Mouse (Mus musculus): ENCODE results near the gene Samd4b. TPM values are rescaled to one million over a fixed set of nuclear protein-coding genes. Genes with fewer than 3 reads are reported as not detected.

Samd4b gene
- polyA plus RNA-seq, 1 experiment from 2014 or later, result 3.5 TPM

GRCm38 (mm10) chr7:28585001-28585400, 12.9 kb downstream of the Samd4b start:
- no peak overlapping the region for H3K4me3 ChIP-seq (ENCODE audit: low read depth, low read length)
- 71% methylated on average over 6 of the region's 6 CpGs for WGBS (ENCODE audit: insufficient replicate concordance)
- ATAC-seq (no peak), DNase-seq (no peak)
- H3K9me3 ChIP-seq (ENCODE audit: low read length), result no peaks in the 10 kb centered on the region
- peaks cover 68% of the 10 kb centered on the region for H3K4me1 ChIP-seq (ENCODE audit: insufficient read depth)
- no peaks in the 10 kb centered on the region for H3K27me3 ChIP-seq (ENCODE audit: insufficient read depth, low read length)
- peaks cover 3% of the 10 kb centered on the region; the same call in 1 of the 2 replicates for H3K36me3 ChIP-seq (replicated peaks; ENCODE audit: insufficient read depth, low read length)
- H3K27ac ChIP-seq (ENCODE audit: low read depth), result peak overlapping the region; percentile 56; the same call in 1 of the 2 replicates
- TF ChIP-seq EP300 (IDR thresholded peaks at IDR 0.05; ENCODE audit: low read depth) (no peak), CTCF (IDR thresholded peaks at IDR 0.05; ENCODE audit: low read depth) (no peak)
- no peak overlapping the region for H3K9ac ChIP-seq (replicated peaks)
- H3K4me2 ChIP-seq (ENCODE audit: low read depth, low read length), result peak overlapping the region; percentile 4; the same call in 1 of the 2 replicates

- Histone ChIP-seq H3K9ac (replicated peaks) (no peak overlapping the region), H3K27me3 (ENCODE audit: insufficient read depth, low read length) (no peaks in the 10 kb centered on the region), H3K4me3 (ENCODE audit: low read depth, low read length) (no peak overlapping the region), H3K4me2 (ENCODE audit: low read depth, low read length) (peak overlapping the region; percentile 4; the same call in 1 of the 2 replicates), H3K4me1 (ENCODE audit: insufficient read depth) (peaks cover 73% of the 10 kb centered on the region), H3K36me3 (replicated peaks; ENCODE audit: insufficient read depth, low read length) (peaks cover 3% of the 10 kb centered on the region; the same call in 1 of the 2 replicates), H3K27ac (ENCODE audit: low read depth) (peak overlapping the region; percentile 56; the same call in 1 of the 2 replicates), H3K9me3 (ENCODE audit: low read length) (no peaks in the 10 kb centered on the region)
- no peak for DNase-seq
- WGBS (ENCODE audit: insufficient replicate concordance), result 39% methylated on average over 4 of the region's 4 CpGs
- peak; percentile 26 for ATAC-seq
- TF ChIP-seq CTCF (IDR thresholded peaks at IDR 0.05; ENCODE audit: low read depth) (no peak), EP300 (IDR thresholded peaks at IDR 0.05; ENCODE audit: low read depth) (peak; percentile 34)
Observed at GRCm38 (mm10) chr7:28584468-28584867, 13.5 kb downstream of the Samd4b start.

GRCm38 (mm10) chr7:28583570-28584344, 14.2 kb downstream of the Samd4b start:
- peaks cover 3% of the 10 kb centered on the region; the same call in 1 of the 2 replicates for H3K36me3 ChIP-seq (replicated peaks; ENCODE audit: insufficient read depth, low read length)
- no peak overlapping the region for H3K4me3 ChIP-seq (ENCODE audit: low read depth, low read length)
- no peak for TF ChIP-seq EP300 (IDR thresholded peaks at IDR 0.05; ENCODE audit: low read depth)
- TF ChIP-seq CTCF (IDR thresholded peaks at IDR 0.05; ENCODE audit: low read depth), result no peak
- H3K9me3 ChIP-seq (ENCODE audit: low read length), result no peaks in the 10 kb centered on the region
- no peak for DNase-seq
- H3K27me3 ChIP-seq (ENCODE audit: insufficient read depth, low read length), result no peaks in the 10 kb centered on the region
- peak overlapping the region; percentile 47 for H3K4me2 ChIP-seq (ENCODE audit: low read depth, low read length)
- H3K4me1 ChIP-seq (ENCODE audit: insufficient read depth), result peaks cover 76% of the 10 kb centered on the region
- no peak for ATAC-seq
- WGBS (ENCODE audit: insufficient replicate concordance), result 50% methylated on average over 8 of the region's 8 CpGs
- no peak overlapping the region for H3K9ac ChIP-seq (replicated peaks)
- H3K27ac ChIP-seq (ENCODE audit: low read depth), result peak overlapping the region; percentile 56; the same call in 1 of the 2 replicates

GRCm38 (mm10) chr7:28582841-28583240, 15.1 kb downstream of the Samd4b start:
- H3K4me2 ChIP-seq (ENCODE audit: low read depth, low read length), result peak overlapping the region; percentile 47
- H3K9me3 ChIP-seq (ENCODE audit: low read length), result no peaks in the 10 kb centered on the region
- H3K4me3 ChIP-seq (ENCODE audit: low read depth, low read length), result no peak overlapping the region
- no peak for DNase-seq
- H3K9ac ChIP-seq (replicated peaks), result peak overlapping the region; percentile 30; the same call in 1 of the 2 replicates
- WGBS (ENCODE audit: insufficient replicate concordance), result 34% methylated on average over 11 of the region's 11 CpGs
- peaks cover 84% of the 10 kb centered on the region for H3K4me1 ChIP-seq (ENCODE audit: insufficient read depth)
- TF ChIP-seq EP300 (IDR thresholded peaks at IDR 0.05; ENCODE audit: low read depth) (peak; percentile 44; the same call in 1 of the 2 replicates), CTCF (IDR thresholded peaks at IDR 0.05; ENCODE audit: low read depth) (no peak)
- H3K36me3 ChIP-seq (replicated peaks; ENCODE audit: insufficient read depth, low read length), result peaks cover 3% of the 10 kb centered on the region; the same call in 1 of the 2 replicates
- no peak for ATAC-seq
- no peaks in the 10 kb centered on the region for H3K27me3 ChIP-seq (ENCODE audit: insufficient read depth, low read length)
- H3K27ac ChIP-seq (ENCODE audit: low read depth), result peak overlapping the region; percentile 56

- H3K4me3 ChIP-seq (ENCODE audit: low read depth, low read length), result no peak overlapping the region
- no peak for TF ChIP-seq CTCF (IDR thresholded peaks at IDR 0.05; ENCODE audit: low read depth)
- TF ChIP-seq EP300 (IDR thresholded peaks at IDR 0.05; ENCODE audit: low read depth), result peak; percentile 77
- H3K4me2 ChIP-seq (ENCODE audit: low read depth, low read length), result peak overlapping the region; percentile 47
- no peaks in the 10 kb centered on the region for H3K9me3 ChIP-seq (ENCODE audit: low read length)
- peaks cover 84% of the 10 kb centered on the region for H3K4me1 ChIP-seq (ENCODE audit: insufficient read depth)
- H3K9ac ChIP-seq (replicated peaks), result no peak overlapping the region
- WGBS (ENCODE audit: insufficient replicate concordance), result 52% methylated on average over 4 of the region's 4 CpGs
- H3K36me3 ChIP-seq (replicated peaks; ENCODE audit: insufficient read depth, low read length), result peaks cover 3% of the 10 kb centered on the region; the same call in 1 of the 2 replicates
- peak; percentile 49 for DNase-seq
- peak overlapping the region; percentile 56 for H3K27ac ChIP-seq (ENCODE audit: low read depth)
- peak; percentile 81 for ATAC-seq
- no peaks in the 10 kb centered on the region for H3K27me3 ChIP-seq (ENCODE audit: insufficient read depth, low read length)
Observed at GRCm38 (mm10) chr7:28581721-28582120, 16.2 kb downstream of the Samd4b start.

GRCm38 (mm10) chr7:28579826-28580225, 18.1 kb downstream of the Samd4b start:
- DNase-seq (no peak), ATAC-seq (no peak)
- Histone ChIP-seq H3K4me1 (ENCODE audit: insufficient read depth) (peaks cover 85% of the 10 kb centered on the region), H3K9ac (replicated peaks) (peak overlapping the region; percentile 21), H3K27me3 (ENCODE audit: insufficient read depth, low read length) (no peaks in the 10 kb centered on the region), H3K27ac (ENCODE audit: low read depth) (no peak overlapping the region), H3K36me3 (replicated peaks; ENCODE audit: insufficient read depth, low read length) (peaks cover 3% of the 10 kb centered on the region; the same call in 1 of the 2 replicates), H3K4me3 (ENCODE audit: low read depth, low read length) (no peak overlapping the region), H3K4me2 (ENCODE audit: low read depth, low read length) (no peak overlapping the region), H3K9me3 (ENCODE audit: low read length) (no peaks in the 10 kb centered on the region)
- no peak for TF ChIP-seq EP300 (IDR thresholded peaks at IDR 0.05; ENCODE audit: low read depth)
- TF ChIP-seq CTCF (IDR thresholded peaks at IDR 0.05; ENCODE audit: low read depth), result no peak
- WGBS (ENCODE audit: insufficient replicate concordance), result 75% methylated on average over 5 of the region's 5 CpGs
